Mouse (Mus musculus) C3H10T1/2 (cell line): ENCODE results near the gene Hspa4l. TPM values are rescaled to one million over a fixed set of nuclear protein-coding genes. Genes with fewer than 3 reads are reported as not detected.

Source experiments
- polyA plus RNA-seq, 2 experiments: library from polyadenylated mRNA; unstranded; fragments of >200 nt; fragmentation: generic; extraction: Trizol; gene quantifications; one replicate each; pipeline ENCODE4 v1.2.1; 2012; ENCODE audit warnings: missing spikeins in 2 of 2

Gene Hspa4l
- 1 to 10 TPM; 1.0 to 3.5 TPM for polyA plus RNA-seq

DNA sequence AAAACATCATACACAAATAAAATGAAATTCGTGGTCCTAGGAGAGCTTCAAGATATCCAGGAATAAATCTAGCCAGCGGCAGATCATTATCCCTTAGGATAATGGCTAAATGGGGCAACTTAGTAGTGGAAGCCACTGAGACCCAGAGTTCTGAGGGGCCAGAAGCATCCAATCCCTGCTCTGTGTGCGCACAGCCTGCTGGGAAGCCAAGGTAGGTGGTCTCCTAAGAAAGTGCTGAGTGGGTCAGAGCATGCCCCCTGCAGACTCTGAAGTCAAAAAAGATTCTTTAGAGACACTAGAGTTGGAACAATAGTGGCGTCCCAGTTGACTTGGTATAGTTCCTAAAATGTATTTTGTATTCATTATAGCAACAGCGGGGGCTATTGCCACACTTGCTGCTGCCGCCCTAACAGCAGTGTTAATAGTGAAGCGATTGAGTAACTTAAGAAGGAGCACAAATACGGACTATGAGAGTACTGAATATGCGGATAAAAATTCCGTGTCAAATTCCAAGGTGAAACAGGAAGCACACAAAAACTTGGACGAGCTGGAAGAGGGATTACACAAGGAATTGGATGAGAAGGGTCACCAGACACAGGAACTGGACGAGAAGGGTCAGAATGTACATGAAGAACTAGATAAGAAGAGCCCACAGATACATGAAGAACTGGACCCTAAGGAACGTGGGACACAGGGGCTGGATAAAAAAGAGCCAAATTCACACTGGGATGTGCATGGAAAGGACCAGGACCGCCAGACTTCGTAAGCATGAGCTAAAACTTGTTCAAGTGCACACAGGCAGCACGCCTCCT, at the start of gene Hspa4l:
TSS of gene Hspa4l (plus strand) at position 472 of the 812 bp plus-strand sequence.

DNA sequence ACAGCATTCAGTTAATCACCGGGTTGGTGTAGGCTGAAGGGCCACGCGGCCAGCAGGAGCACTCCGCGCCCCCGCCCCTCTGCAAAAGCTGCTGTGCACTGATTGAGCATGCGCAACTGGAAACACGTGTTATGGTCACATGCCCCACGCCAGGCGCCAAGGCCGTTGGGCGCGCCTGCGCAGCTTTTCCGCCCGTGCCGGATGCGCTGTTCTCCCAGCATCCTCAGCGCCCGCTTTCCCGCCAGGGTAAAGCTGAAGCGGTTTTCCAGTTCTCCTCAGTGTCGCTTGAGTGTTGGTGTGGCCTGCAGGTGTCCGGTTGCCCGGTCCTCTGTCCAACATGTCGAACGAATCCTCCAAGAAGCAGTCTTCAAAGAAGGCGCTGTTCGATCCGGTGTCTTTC, 35.6 kb upstream of the Hspa4l start, which contains the start of gene Slc25a31:
TSS of gene Slc25a31 (plus strand) at position 201 of the 400 bp plus-strand sequence.

DNA sequence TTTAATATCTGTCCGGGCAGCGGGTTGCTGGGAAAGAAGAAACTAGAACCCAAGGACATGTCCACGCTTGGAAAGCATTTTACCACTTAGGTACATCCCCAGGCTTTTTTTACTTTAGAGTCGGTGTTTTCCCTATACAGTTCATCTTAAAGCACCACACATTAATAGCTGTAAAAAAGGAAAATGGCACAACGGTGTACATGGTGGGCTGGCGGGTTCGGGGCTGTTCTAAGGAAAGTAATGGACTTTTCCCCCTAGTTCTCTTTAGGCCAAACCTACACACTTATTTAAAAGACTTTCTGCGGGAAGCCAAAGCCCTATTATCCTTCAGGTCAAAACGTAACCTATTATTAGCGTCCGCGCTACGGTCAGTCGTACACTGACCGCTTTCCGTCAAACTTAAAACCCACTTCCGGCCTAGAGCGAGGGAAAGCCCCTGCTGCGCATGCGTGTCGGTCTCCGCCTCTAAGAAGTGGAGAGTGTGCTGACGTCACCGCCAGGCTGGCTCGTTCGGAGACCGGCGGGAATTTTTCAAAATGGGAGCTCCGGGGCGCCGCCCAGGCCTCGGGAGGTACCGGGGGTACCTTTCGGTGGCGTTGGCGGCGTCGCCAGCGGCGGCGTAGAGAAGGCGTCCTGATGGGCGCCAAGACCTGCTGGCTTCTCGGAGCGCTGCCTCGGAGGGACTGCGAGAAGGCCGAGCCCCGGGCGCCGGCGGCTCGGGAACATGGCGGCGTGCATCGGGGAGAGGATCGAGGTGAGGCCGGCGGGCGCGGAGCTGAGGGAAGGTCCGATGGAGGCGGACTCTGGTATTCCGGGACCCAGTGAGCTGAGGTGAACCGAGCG, 55.5 kb downstream of the Hspa4l start, which contains the start of gene Plk4:
TSS of gene Plk4 (plus strand) at position 490 of the 843 bp plus-strand sequence.

Other genes starting within 250 kb of the Hspa4l start
- gene Intu, start 213.2 kb upstream of the Hspa4l start, polyA plus RNA-seq, result under 1 TPM; 0.50 to 0.74 TPM
- gene Slc25a31, start 35.6 kb upstream of the Hspa4l start, polyA plus RNA-seq, result not detected
- 1 to 10 TPM; 2.3 to 5.7 TPM for gene Plk4, start 55.5 kb downstream of the Hspa4l start, polyA plus RNA-seq
- gene Mfsd8, start 102.4 kb downstream of the Hspa4l start, polyA plus RNA-seq, result 1 to 10 TPM in 1 of 2 experiments, under 1 TPM in 1; 0.18 to 1.9 TPM
- gene Abhd18, start 102.5 kb downstream of the Hspa4l start, polyA plus RNA-seq, result 1 to 10 TPM in 1 of 2 experiments, under 1 TPM in 1; 0.06 to 1.5 TPM
- under 1 TPM in 1 of 2 experiments, not detected in 1; 0.06 TPM for gene 1700034I23Rik, start 158.0 kb downstream of the Hspa4l start, polyA plus RNA-seq
- 1 to 10 TPM; 1.5 to 3.6 TPM for gene Larp1b, start 205.3 kb downstream of the Hspa4l start, polyA plus RNA-seq